Mouse (Mus musculus) midbrain, embryonic 11.5 days (tissue): ENCODE data around the gene Prss43. TPM values are rescaled to one million over a fixed set of nuclear protein-coding genes. Genes with fewer than 3 reads are reported as not detected.
A peak's percentile ranks its signal among the peaks of the same experiment; 100 is the strongest.

Source experiments
- ATAC-seq: fragments of 200-750 bp; cut with Nextera tagmentation; 2 replicates; pipeline ENCODE4 v1.8.0; 2017; ENCODE audit warnings: moderate TSS enrichment, moderate library complexity; ENCODE audit not compliant: low FRiP score
- DNase-seq: peaks from one replicate; pipeline ENCODE4 v3.0.0; 2015; ENCODE audit warnings: low spot score; ENCODE audit errors: missing footprints
- H3K27ac ChIP-seq: fragments of 300-500 bp; sonication (generic); 2 replicates; pipeline ENCODE4 v1.5.1; 2014; ENCODE audit warnings: low read depth, low read length
- H3K27me3 ChIP-seq: fragments of 300-500 bp; sonication (generic); 2 replicates; pipeline ENCODE4 v1.6.1; 2014; ENCODE audit warnings: mild to moderate bottlenecking, low read length, moderate library complexity, mixed read lengths; ENCODE audit not compliant: control insufficient read depth, insufficient read depth
- H3K36me3 ChIP-seq: fragments of 300-500 bp; sonication (generic); 2 replicates; pipeline ENCODE4 v1.6.1; 2014; ENCODE audit warnings: mild to moderate bottlenecking, low read length, moderate library complexity, mixed read lengths; ENCODE audit not compliant: control insufficient read depth, insufficient read depth
- H3K4me1 ChIP-seq: fragments of 300-500 bp; sonication (generic); 2 replicates; pipeline ENCODE4 v1.6.1; 2014; ENCODE audit warnings: low read length; ENCODE audit not compliant: control insufficient read depth, insufficient read depth
- H3K4me2 ChIP-seq: fragments of 300-500 bp; sonication (generic); 2 replicates; pipeline ENCODE4 v1.6.1; 2014; ENCODE audit warnings: mild to moderate bottlenecking, moderate library complexity
- H3K4me3 ChIP-seq: fragments of 300-500 bp; sonication (generic); 2 replicates; pipeline ENCODE4 v1.5.1; 2014; ENCODE audit warnings: low read depth, low read length
- H3K9ac ChIP-seq: fragments of 300-500 bp; sonication (generic); 2 replicates; pipeline ENCODE4 v1.6.1; 2014; ENCODE audit warnings: low read length
- H3K9me3 ChIP-seq: fragments of 300-500 bp; sonication (generic); 2 replicates; pipeline ENCODE4 v1.6.1; 2016; ENCODE audit warnings: low read length; ENCODE audit not compliant: control insufficient read depth
- WGBS: fragments of 180-500 bp; shearing (Covaris S2); extraction: QIAGEN DNeasy Blood & Tissue Kit; methylation state at CpG from one replicate; pipeline ENCODE4 v1.1.7; 2014; 5-methylcytosine and 5-hydroxymethylcytosine counted together
- polyA plus RNA-seq: library from polyadenylated mRNA; unstranded; fragments of >200 nt; fragmentation: Nextera tagmentation; extraction: Ambion mirVana; gene quantifications from 2 replicates; pipeline ENCODE4 v1.2.1, GENCODE M21; 2014

The Prss43 gene
- polyA plus RNA-seq, 1 experiment from 2014 or later: not detected

DNA sequence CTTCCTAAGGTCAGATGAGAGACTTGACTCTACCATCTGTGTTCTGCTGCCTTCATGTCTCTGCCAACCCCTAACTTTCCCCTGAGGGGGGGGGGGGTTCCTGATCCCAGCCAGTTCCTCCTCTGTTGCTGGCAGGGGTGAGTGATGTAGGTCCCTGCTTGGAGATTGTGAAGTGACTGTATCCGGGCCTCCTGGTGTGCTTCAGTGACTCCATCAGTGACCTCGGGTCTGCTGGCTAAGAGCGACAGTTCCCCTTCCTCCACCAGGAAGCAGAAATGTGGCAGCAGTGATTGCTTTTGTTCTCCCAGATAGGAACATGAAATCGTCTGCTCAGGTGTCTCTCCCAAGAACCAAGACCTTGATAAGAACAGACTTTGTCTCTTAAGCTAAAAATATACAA, 30.4 kb downstream of the Prss43 start:
- WGBS: 62% methylated on average over 4 of the region's 4 CpGs
- Histone ChIP-seq H3K27me3 (peaks cover 13% of the 10 kb centered on the region; the same call in 1 of the 2 replicates), H3K4me1 (peaks cover 2% of the 10 kb centered on the region; the same call in 1 of the 2 replicates), H3K4me2 (no peak overlapping the region), H3K36me3 (no peaks in the 10 kb centered on the region), H3K27ac (no peak overlapping the region), H3K4me3 (no peak overlapping the region), H3K9ac (no peak overlapping the region), H3K9me3 (no peaks in the 10 kb centered on the region)
- DNase-seq: no peak
- ATAC-seq: no peak

DNA sequence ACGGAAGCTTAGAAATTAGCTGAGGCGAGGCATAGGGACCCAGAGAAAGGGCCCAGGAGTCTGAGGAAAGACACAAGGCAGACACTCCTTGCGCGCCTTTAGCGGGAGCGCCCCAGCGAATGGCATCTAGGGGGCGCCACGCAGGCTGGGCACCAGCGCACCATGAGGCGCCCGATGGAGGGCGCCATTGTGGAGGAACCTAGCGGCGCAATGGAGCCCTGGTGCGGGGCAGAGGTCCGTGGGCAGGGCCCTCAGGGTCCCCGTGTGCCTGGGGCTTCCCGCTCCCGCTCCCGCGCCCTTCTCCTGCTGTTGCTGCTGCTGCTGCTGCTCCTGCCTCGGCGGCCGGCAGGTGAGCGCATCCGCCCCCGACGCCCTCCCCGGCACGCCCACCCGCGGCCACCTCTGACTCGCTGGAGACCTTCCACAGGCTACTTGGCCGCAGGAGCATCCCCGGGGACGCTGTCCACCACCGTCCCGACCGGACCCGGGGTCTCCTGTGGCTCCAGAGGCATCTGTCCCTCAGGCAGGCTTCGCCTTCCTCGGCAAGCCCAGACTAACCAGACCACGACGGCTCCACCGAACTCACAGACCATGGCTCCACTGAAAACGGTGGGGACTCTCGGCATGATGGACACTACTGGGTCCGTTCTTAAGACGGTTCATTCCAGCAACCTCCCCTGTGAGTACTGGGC, 31.4 kb downstream of the Prss43 start, which contains the start of gene Prss50:
Prss50 (plus strand) TSS at position 187 of the 692 bp plus-strand sequence.
- H3K4me3 ChIP-seq: peak within 1 kb of the TSS; percentile 26
- peak; percentile 95 for DNase-seq
- no peak within 1 kb of the TSS for H3K27ac ChIP-seq
- ATAC-seq: no peak
- H3K36me3 ChIP-seq: no peaks in the 10 kb centered on the region
- no peaks in the 10 kb centered on the region for H3K9me3 ChIP-seq
- 9% methylated on average over 35 of the region's 50 CpGs for WGBS
- H3K4me2 ChIP-seq: peak within 1 kb of the TSS; percentile 48
- peaks cover 2% of the 10 kb centered on the region; the same call in 1 of the 2 replicates for H3K4me1 ChIP-seq
- H3K9ac ChIP-seq: 0 out of 2 replicates have a peak within 1 kb of the TSS, but pooled peaks have one; percentile 14
- H3K27me3 ChIP-seq: peaks cover 13% of the 10 kb centered on the region; the same call in 1 of the 2 replicates

GRCm38 (mm10) chr9:110858523-110858922, 32.0 kb downstream of the Prss43 start:
- H3K36me3 ChIP-seq: no peaks in the 10 kb centered on the region
- H3K9ac ChIP-seq: no peak overlapping the region
- peaks cover 2% of the 10 kb centered on the region; the same call in 1 of the 2 replicates for H3K4me1 ChIP-seq
- DNase-seq: no peak
- ATAC-seq: no peak
- no peak overlapping the region for H3K4me2 ChIP-seq
- H3K4me3 ChIP-seq: no peak overlapping the region
- H3K9me3 ChIP-seq: no peaks in the 10 kb centered on the region
- H3K27ac ChIP-seq: no peak overlapping the region
- WGBS: 65% methylated on average over 5 of the region's 5 CpGs
- H3K27me3 ChIP-seq: peaks cover 13% of the 10 kb centered on the region; the same call in 1 of the 2 replicates

DNA sequence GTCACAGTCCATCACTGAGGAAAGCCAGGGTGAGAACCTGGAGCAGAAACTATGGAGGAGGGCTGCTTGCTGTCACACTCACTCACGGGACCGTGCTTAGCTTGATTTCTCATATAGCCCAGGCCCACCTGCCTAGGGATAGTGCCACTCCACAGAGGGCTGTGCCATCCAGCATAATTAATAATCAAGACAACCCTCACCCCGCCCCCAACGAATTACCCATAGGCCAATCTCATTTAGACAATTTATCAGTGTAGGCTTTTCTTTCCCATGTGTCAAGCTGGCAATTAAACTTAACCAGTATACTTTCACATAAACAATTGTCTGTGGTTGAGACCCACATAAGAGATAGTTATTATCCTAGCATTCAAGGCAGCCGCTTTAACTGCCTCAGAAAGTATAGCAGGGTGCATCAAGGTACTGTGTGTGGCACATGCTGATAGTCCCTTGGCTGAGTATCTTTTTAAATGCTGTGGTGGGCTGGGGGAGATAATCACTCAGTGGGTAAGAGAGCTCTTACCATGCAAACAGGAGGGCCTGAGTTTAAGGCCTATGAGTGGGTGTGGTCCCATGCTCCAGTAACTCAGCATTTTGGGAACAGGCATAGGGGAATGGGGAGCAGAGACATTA, 32.6 kb downstream of the Prss43 start:
- H3K9ac ChIP-seq: no peak overlapping the region
- H3K27ac ChIP-seq: no peak overlapping the region
- WGBS: 89% methylated on average over 5 of the region's 5 CpGs
- no peak for DNase-seq
- H3K36me3 ChIP-seq: no peaks in the 10 kb centered on the region
- H3K27me3 ChIP-seq: peaks cover 13% of the 10 kb centered on the region; the same call in 1 of the 2 replicates
- no peak overlapping the region for H3K4me3 ChIP-seq
- H3K9me3 ChIP-seq: no peaks in the 10 kb centered on the region
- ATAC-seq: no peak
- no peak overlapping the region for H3K4me2 ChIP-seq
- peaks cover 2% of the 10 kb centered on the region; the same call in 1 of the 2 replicates for H3K4me1 ChIP-seq

GRCm38 (mm10) chr9:110871030-110871429, 44.5 kb downstream of the Prss43 start:
- peaks cover 16% of the 10 kb centered on the region for H3K27me3 ChIP-seq

DNA sequence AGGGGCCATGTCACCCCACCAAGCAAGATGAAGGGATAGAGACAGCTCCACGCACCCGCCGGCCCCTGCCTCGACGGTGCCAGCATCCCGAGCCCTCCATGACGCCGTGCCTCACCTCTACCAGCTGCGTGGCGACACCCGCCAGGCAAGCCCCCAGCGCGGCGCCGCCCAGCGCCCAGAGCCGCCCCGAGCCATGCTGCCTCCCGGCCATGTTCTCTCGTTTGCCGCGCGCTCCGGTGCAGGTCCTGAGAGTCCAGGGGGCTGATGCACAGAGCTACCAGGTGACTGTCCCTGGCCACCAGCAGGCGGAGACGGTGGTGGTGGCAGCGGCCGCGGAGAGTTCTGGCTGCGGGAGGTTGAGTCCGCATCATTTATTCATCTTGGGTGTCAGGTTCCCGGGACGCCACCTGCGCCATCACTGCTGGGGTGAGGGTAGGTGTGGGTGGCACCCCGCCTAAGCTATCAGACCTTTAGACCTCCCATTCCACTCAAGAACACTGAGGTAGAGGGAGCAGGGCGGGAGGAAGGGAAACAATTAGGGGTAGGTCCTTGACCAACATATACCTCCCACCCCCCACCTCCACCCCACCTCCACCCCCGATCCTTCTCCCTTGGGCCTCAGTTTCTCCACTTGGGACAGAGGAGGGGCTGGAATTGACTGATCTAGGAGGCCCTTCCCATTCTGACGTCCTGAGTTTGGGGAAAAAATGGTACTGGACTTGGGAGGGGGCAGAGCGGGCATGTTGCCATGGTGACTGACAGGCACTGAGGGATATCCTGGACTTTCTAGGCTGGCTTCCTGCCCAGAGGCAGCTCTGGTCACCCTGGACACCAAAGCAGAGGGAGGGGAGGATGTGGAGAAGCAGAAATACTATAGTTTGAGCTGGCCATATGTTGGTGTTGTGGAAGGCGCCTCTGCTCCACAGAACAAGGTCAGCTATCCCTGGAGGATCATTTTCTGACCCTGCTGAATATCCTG, 47.5 kb downstream of the Prss43 start:
- WGBS: 9% methylated on average over 40 of the region's 40 CpGs
- Histone ChIP-seq H3K27ac (peak overlapping the region; percentile 3; the same call in 1 of the 2 replicates), H3K36me3 (no peaks in the 10 kb centered on the region), H3K9ac (peak overlapping the region; percentile 48; the same call in 1 of the 2 replicates), H3K27me3 (peaks cover 20% of the 10 kb centered on the region), H3K4me3 (peak overlapping the region; percentile 20), H3K9me3 (no peaks in the 10 kb centered on the region), H3K4me1 (peaks cover 21% of the 10 kb centered on the region), H3K4me2 (peak overlapping the region; percentile 57)
- DNase-seq (peak; percentile 89), ATAC-seq (peak; percentile 63)

More at GRCm38 (mm10) chr9:110871030-110871429, 44.5 kb downstream of the Prss43 start:
- Histone ChIP-seq H3K4me1 (peaks cover 21% of the 10 kb centered on the region), H3K4me2 (no peak overlapping the region), H3K36me3 (no peaks in the 10 kb centered on the region), H3K27ac (no peak overlapping the region), H3K9ac (no peak overlapping the region), H3K9me3 (no peaks in the 10 kb centered on the region), H3K4me3 (no peak overlapping the region)
- DNase-seq: peak; percentile 94
- ATAC-seq: no peak
- 21% methylated on average over 7 of the region's 7 CpGs for WGBS

GRCm38 (mm10) chr9:110874660-110875191, 48.2 kb downstream of the Prss43 start:
- ATAC-seq (peak; percentile 71), DNase-seq (peak; percentile 89)
- Histone ChIP-seq H3K27ac (peak overlapping the region; percentile 3; the same call in 1 of the 2 replicates), H3K4me3 (no peak overlapping the region), H3K36me3 (no peaks in the 10 kb centered on the region), H3K4me2 (no peak overlapping the region), H3K9ac (no peak overlapping the region), H3K27me3 (peaks cover 28% of the 10 kb centered on the region), H3K4me1 (peaks cover 21% of the 10 kb centered on the region), H3K9me3 (no peaks in the 10 kb centered on the region)
- WGBS: 10% methylated on average over 3 of the region's 3 CpGs

- peaks cover 27% of the 10 kb centered on the region for H3K4me1 ChIP-seq
- peak; percentile 49 for ATAC-seq
- no peak overlapping the region for H3K9ac ChIP-seq
- no peaks in the 10 kb centered on the region for H3K9me3 ChIP-seq
- peaks cover 34% of the 10 kb centered on the region for H3K27me3 ChIP-seq
- no peak for DNase-seq
- H3K36me3 ChIP-seq: no peaks in the 10 kb centered on the region
- no peak overlapping the region for H3K4me2 ChIP-seq
- 15% methylated on average over 4 of the region's 6 CpGs for WGBS
- no peak overlapping the region for H3K4me3 ChIP-seq
- H3K27ac ChIP-seq: no peak overlapping the region
These were observed 48.8 kb downstream of the Prss43 start for GRCm38 (mm10) chr9:110875288-110875695.
